In genomic region chr4:101429073-101429472, GRCm38 (mm10) we compare ENCODE assay signal across 10 mouse cellular contexts.
"Had no signal": no experiment of that assay in that cellular context is flagged by ENCODE, and none has a peak within 500 bp of the region (broad histone marks: within the 10 kb centered on the region; RNA-seq: fewer than 3 reads in every experiment).

No protein-coding gene starts in this region.

- H3K27me3 ChIP-seq: kidney, embryonic 15.5 days; limb, embryonic 13.5 days; midbrain, embryonic 13.5 days had no signal

- DNase-seq: kidney, adult 18-20 months; kidney, postnatal 14 days; layer of hippocampus, postnatal 36 days; left cerebral cortex, postnatal 4 days; lung, adult 18-20 months; right cerebral cortex, adult 18-20 months; right cerebral cortex, postnatal 25 days had no signal

- H3K9ac ChIP-seq: kidney, embryonic 15.5 days; limb, embryonic 13.5 days; midbrain, embryonic 13.5 days had no signal

- ATAC-seq: midbrain, embryonic 13.5 days had no signal

- H3K4me2 ChIP-seq: kidney, embryonic 15.5 days; limb, embryonic 13.5 days; midbrain, embryonic 13.5 days had no signal

- H3K9me3 ChIP-seq: kidney, embryonic 15.5 days; limb, embryonic 13.5 days; midbrain, embryonic 13.5 days had no signal

- H3K27ac ChIP-seq: kidney, embryonic 15.5 days; limb, embryonic 13.5 days; midbrain, embryonic 13.5 days had no signal

- H3K4me1 ChIP-seq: kidney, embryonic 15.5 days; midbrain, embryonic 13.5 days had no signal

- H3K4me3 ChIP-seq: kidney, embryonic 15.5 days; limb, embryonic 13.5 days; midbrain, embryonic 13.5 days had no signal

- H3K36me3 ChIP-seq: kidney, embryonic 15.5 days had no signal
